Mouse (Mus musculus): ENCODE results near the gene Gm45140. TPM values are rescaled to one million over a fixed set of nuclear protein-coding genes. Genes with fewer than 3 reads are reported as not detected.
"Not testable (repeated sequence)": the region's sequence is repeated elsewhere in the genome, so short reads cannot be mapped to it uniquely, and the experiment has no call there.

The Gm45140 gene
- polyA plus RNA-seq, 1 experiment: 7.3 TPM

GRCm38 (mm10) chr6:87774466-87774865, 61.1 kb downstream of the Gm45140 start:
- WGBS: 30% methylated on average over 1 of the region's 1 CpGs
- TF ChIP-seq POLR2A (IDR thresholded peaks at IDR 0.05; ENCODE audit: borderline replicate concordance, control insufficient read depth, low read depth, low read length): no peak
- no peak for TF ChIP-seq CTCF (IDR thresholded peaks at IDR 0.05; ENCODE audit: control insufficient read depth, insufficient read depth, low read length)
- Histone ChIP-seq H3K4me3 (replicated peaks; ENCODE audit: control insufficient read depth, low read depth, low read length) (no peak overlapping the region), H3K27ac (ENCODE audit: control insufficient read depth, insufficient read depth, low read depth, low read length, poor library complexity) (no peak overlapping the region), H3K4me1 (ENCODE audit: control insufficient read depth, insufficient read depth, low read length) (peaks cover 4% of the 10 kb centered on the region; the same call in 1 of the 2 replicates)

DNA sequence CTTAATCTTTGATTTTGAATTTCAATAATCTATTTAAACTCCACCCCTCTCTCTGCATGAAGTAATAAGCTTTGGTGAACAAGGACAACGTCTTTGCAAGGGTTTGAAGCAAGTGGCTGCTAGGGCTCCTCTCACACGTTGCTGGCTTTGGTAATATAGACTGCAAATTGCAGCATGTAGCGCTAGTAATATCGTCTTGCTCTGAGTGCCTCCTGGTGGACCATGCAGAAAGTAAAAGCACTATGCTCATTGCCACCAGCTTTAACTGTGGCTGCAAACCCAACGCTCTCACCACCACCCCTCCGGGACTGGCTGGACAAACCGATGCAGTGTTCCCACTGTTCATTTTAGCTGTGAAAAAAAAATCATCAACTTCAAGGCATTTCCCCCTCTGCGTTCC, 65.0 kb downstream of the Gm45140 start:
- H3K27ac ChIP-seq (ENCODE audit: control insufficient read depth, insufficient read depth, low read depth, low read length, poor library complexity): no peak overlapping the region
- TF ChIP-seq POLR2A (IDR thresholded peaks at IDR 0.05; ENCODE audit: borderline replicate concordance, control insufficient read depth, low read depth, low read length) (no peak), CTCF (IDR thresholded peaks at IDR 0.05; ENCODE audit: control insufficient read depth, insufficient read depth, low read length) (no peak)
- 7% methylated on average over 8 of the region's 8 CpGs for WGBS
- H3K4me3 ChIP-seq (replicated peaks; ENCODE audit: control insufficient read depth, low read depth, low read length): no peak overlapping the region
- no peaks in the 10 kb centered on the region; the same call in 1 of the 2 replicates for H3K4me1 ChIP-seq (ENCODE audit: control insufficient read depth, insufficient read depth, low read length)

GRCm38 (mm10) chr6:87764296-87764695, 71.3 kb downstream of the Gm45140 start:
- not testable (repeated sequence) for H3K27ac ChIP-seq (ENCODE audit: control insufficient read depth, insufficient read depth, low read depth, low read length, poor library complexity); H3K4me1 ChIP-seq (ENCODE audit: control insufficient read depth, insufficient read depth, low read length); H3K4me3 ChIP-seq (replicated peaks; ENCODE audit: control insufficient read depth, low read depth, low read length)
- WGBS: 89% methylated on average over 2 of the region's 2 CpGs

DNA sequence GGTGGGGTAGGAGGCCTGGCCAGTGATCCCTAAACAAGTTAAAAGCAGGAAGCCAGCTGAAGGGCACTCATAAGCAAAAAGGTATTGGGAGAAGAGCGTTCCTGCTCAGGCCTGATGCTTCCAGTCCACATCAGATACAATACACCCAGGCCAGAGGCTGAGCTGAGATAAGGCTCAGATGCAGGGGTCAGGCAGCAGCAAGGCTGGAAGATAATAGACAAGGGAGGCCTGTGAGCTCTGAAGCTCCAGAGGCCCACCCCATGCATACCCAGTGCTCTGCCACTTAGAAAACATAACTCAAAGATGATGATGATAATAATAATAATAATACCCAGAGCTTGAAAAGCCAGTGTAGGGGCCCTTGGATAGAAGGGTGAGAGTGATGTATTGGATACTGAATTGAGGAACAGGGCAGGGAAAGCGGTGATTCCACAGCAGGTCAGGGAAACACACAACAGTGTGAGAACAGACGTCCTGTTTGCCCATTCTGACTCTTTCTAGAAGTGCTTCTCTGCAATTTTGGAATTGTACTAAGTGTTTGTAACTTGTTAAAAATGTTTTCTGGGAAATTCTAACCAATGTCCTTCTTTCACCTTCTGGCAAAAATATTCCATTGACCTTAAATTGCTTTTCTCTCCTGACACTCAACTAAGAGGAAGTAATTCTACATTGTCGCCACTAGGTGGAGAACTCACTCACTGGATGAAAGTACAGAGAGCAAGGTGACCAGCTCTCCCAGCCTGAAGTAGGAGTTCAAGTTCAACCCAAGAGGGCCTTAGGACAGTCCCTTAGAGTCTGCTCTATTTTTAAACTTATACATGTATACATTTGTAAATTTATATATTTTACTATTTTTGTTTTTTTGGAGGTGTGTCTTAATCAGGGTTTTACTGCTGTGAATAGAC, 72.0 kb downstream of the Gm45140 start:
- 0 out of 2 replicates have a peak overlapping the region, but pooled peaks have one; percentile 0 for H3K27ac ChIP-seq (ENCODE audit: control insufficient read depth, insufficient read depth, low read depth, low read length, poor library complexity)
- no peaks in the 10 kb centered on the region for H3K4me1 ChIP-seq (ENCODE audit: control insufficient read depth, insufficient read depth, low read length)
- no peak overlapping the region for H3K4me3 ChIP-seq (replicated peaks; ENCODE audit: control insufficient read depth, low read depth, low read length)
- TF ChIP-seq POLR2A (IDR thresholded peaks at IDR 0.05; ENCODE audit: borderline replicate concordance, control insufficient read depth, low read depth, low read length): no peak
- peak; percentile 47 for TF ChIP-seq CTCF (IDR thresholded peaks at IDR 0.05; ENCODE audit: control insufficient read depth, insufficient read depth, low read length)
- 62% methylated on average over 4 of the region's 4 CpGs for WGBS

DNA sequence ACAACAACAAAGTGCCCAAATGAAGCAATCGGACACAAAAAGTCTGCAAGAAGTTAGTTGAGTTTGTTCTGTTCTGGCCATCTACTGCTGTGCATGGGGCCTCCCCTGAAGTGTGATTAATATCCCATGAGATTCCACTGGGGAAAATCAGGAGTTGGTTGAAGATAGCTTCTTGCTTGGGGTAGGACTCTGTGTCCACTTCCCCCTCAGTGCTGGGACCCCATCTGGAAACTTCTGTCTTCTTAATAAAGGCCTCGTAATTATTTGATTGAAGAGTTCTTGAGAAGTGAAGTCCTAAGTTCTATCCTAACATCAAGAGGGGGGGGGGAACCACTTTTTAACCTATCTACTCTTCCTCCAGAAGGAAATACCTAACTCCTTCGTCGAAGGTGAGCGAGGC, 73.4 kb downstream of the Gm45140 start:
- WGBS: 81% methylated on average over 5 of the region's 5 CpGs
- Histone ChIP-seq H3K4me1 (ENCODE audit: control insufficient read depth, insufficient read depth, low read length) (no peaks in the 10 kb centered on the region), H3K4me3 (replicated peaks; ENCODE audit: control insufficient read depth, low read depth, low read length) (no peak overlapping the region), H3K27ac (ENCODE audit: control insufficient read depth, insufficient read depth, low read depth, low read length, poor library complexity) (no peak overlapping the region)
- TF ChIP-seq CTCF (IDR thresholded peaks at IDR 0.05; ENCODE audit: control insufficient read depth, insufficient read depth, low read length): no peak
- no peak for TF ChIP-seq POLR2A (IDR thresholded peaks at IDR 0.05; ENCODE audit: borderline replicate concordance, control insufficient read depth, low read depth, low read length)

- Histone ChIP-seq H3K4me1 (ENCODE audit: control insufficient read depth, insufficient read depth, low read length) (no peaks in the 10 kb centered on the region), H3K27ac (ENCODE audit: control insufficient read depth, insufficient read depth, low read depth, low read length, poor library complexity) (no peak overlapping the region), H3K4me3 (replicated peaks; ENCODE audit: control insufficient read depth, low read depth, low read length) (no peak overlapping the region)
- TF ChIP-seq CTCF (IDR thresholded peaks at IDR 0.05; ENCODE audit: control insufficient read depth, insufficient read depth, low read length) (no peak), POLR2A (IDR thresholded peaks at IDR 0.05; ENCODE audit: borderline replicate concordance, control insufficient read depth, low read depth, low read length) (no peak)
- 67% methylated on average over 3 of the region's 3 CpGs for WGBS
These were observed 75.7 kb downstream of the Gm45140 start for GRCm38 (mm10) chr6:87759850-87760249.

DNA sequence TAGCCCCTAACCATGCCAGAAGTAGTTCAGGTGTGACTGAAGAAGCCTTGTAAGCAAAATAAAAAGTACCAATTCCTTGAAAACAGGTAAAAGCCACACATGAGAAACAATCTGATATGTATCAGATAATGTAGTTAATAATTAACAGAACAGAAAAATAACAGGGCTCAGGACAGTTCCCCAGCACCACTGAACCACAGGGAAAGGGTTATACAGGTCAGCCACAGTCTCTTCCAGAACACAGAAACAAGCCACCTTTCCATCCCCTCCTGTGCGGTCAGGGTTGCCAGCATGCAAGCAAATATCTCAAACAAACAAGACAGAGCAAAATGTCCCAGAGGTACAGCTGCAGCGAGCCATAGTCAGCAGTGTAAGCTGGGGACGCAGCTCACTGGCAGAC, 76.2 kb downstream of the Gm45140 start:
- 90% methylated on average over 3 of the region's 3 CpGs for WGBS
- H3K27ac ChIP-seq (ENCODE audit: control insufficient read depth, insufficient read depth, low read depth, low read length, poor library complexity): no peak overlapping the region
- H3K4me3 ChIP-seq (replicated peaks; ENCODE audit: control insufficient read depth, low read depth, low read length): no peak overlapping the region
- no peak for TF ChIP-seq CTCF (IDR thresholded peaks at IDR 0.05; ENCODE audit: control insufficient read depth, insufficient read depth, low read length)
- no peak for TF ChIP-seq POLR2A (IDR thresholded peaks at IDR 0.05; ENCODE audit: borderline replicate concordance, control insufficient read depth, low read depth, low read length)
- no peaks in the 10 kb centered on the region for H3K4me1 ChIP-seq (ENCODE audit: control insufficient read depth, insufficient read depth, low read length)

DNA sequence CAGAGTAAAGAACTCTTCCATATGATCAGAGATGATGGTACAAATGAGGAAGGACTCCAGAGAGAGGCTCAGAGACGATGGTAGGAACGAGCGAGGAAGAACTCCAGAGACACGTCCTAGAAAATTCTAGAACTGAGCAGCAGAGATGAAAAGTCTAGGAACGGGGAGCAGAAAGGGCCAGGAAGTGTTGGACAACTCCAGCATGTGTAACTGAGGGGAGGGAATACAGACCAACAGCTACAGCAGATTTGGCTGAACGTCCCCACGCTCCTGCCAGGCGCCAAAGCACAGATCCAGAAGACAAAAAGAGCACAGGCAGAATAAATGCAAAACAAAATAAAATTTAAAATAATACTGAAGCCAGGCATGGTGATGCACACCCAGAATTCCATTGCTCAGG, 78.7 kb downstream of the Gm45140 start:
- Histone ChIP-seq H3K4me3 (replicated peaks; ENCODE audit: control insufficient read depth, low read depth, low read length) (no peak overlapping the region), H3K27ac (ENCODE audit: control insufficient read depth, insufficient read depth, low read depth, low read length, poor library complexity) (no peak overlapping the region), H3K4me1 (ENCODE audit: control insufficient read depth, insufficient read depth, low read length) (no peaks in the 10 kb centered on the region)
- TF ChIP-seq POLR2A (IDR thresholded peaks at IDR 0.05; ENCODE audit: borderline replicate concordance, control insufficient read depth, low read depth, low read length): no peak
- TF ChIP-seq CTCF (IDR thresholded peaks at IDR 0.05; ENCODE audit: control insufficient read depth, insufficient read depth, low read length): no peak
- 89% methylated on average over 8 of the region's 8 CpGs for WGBS
